In genomic region chr3:81820304-81820703, GRCm38 (mm10) we compare ENCODE assay signal across 31 mouse cellular contexts.
"Had no signal": no experiment of that assay in that cellular context is flagged by ENCODE, and none has a peak within 500 bp of the region (broad histone marks: within the 10 kb centered on the region; RNA-seq: fewer than 3 reads in every experiment).

No protein-coding gene starts in this region.

- H3K27me3 ChIP-seq: limb, embryonic 12.5 days; limb, embryonic 13.5 days; limb, embryonic 15.5 days; liver, embryonic 12.5 days; liver, embryonic 13.5 days; liver, embryonic 15.5 days; lung, embryonic 15.5 days; megakaryocyte, embryonic 14.5 days; midbrain, embryonic 12.5 days; midbrain, embryonic 13.5 days; midbrain, embryonic 15.5 days had no signal

- H3K4me2 ChIP-seq: limb, embryonic 12.5 days; limb, embryonic 13.5 days; limb, embryonic 15.5 days; liver, embryonic 11.5 days; liver, embryonic 12.5 days; liver, embryonic 13.5 days; liver, embryonic 15.5 days; lung, embryonic 14.5 days; lung, embryonic 15.5 days; midbrain, embryonic 11.5 days; midbrain, embryonic 12.5 days; midbrain, embryonic 13.5 days; midbrain, embryonic 15.5 days had no signal

- H3K36me3 ChIP-seq: limb, embryonic 10.5 days; limb, embryonic 12.5 days; limb, embryonic 13.5 days; limb, embryonic 15.5 days; liver, embryonic 12.5 days; liver, embryonic 13.5 days; liver, embryonic 15.5 days; lung, embryonic 15.5 days; midbrain, embryonic 10.5 days; midbrain, embryonic 12.5 days; midbrain, embryonic 13.5 days; midbrain, embryonic 15.5 days had no signal

- H3K4me3 ChIP-seq: left cerebral cortex, adult 2 months; limb, embryonic 10.5 days; limb, embryonic 12.5 days; limb, embryonic 13.5 days; limb, embryonic 15.5 days; liver, embryonic 12.5 days; liver, embryonic 13.5 days; liver, embryonic 15.5 days; lung, embryonic 15.5 days; megakaryocyte, embryonic 14.5 days; midbrain, embryonic 10.5 days; midbrain, embryonic 12.5 days; midbrain, embryonic 13.5 days; midbrain, embryonic 15.5 days had no signal

- H3K9me3 ChIP-seq: limb, embryonic 10.5 days; limb, embryonic 12.5 days; limb, embryonic 13.5 days; limb, embryonic 15.5 days; liver, embryonic 12.5 days; liver, embryonic 13.5 days; liver, embryonic 15.5 days; lung, embryonic 15.5 days; megakaryocyte, embryonic 14.5 days; midbrain, embryonic 10.5 days; midbrain, embryonic 12.5 days; midbrain, embryonic 13.5 days; midbrain, embryonic 15.5 days had no signal

- H3K9ac ChIP-seq: limb, embryonic 12.5 days; limb, embryonic 13.5 days; limb, embryonic 15.5 days; liver, embryonic 12.5 days; liver, embryonic 13.5 days; liver, embryonic 14.5 days; liver, embryonic 15.5 days; liver, postnatal 0 days; lung, embryonic 14.5 days; lung, embryonic 15.5 days; midbrain, embryonic 12.5 days; midbrain, embryonic 13.5 days; midbrain, embryonic 15.5 days had no signal

- DNase-seq: left cerebral cortex, postnatal 4 days; liver; liver, embryonic 13.5 days; liver, postnatal 0 days; lung, adult 18-20 months; lung, adult 2 months; lung, embryonic 14.5 days; lung, postnatal 10 days; lung, postnatal 14 days; lung, postnatal 36 days; lung, postnatal 4 days; midbrain, embryonic 14.5 days had no signal

- H3K27ac ChIP-seq: left cerebral cortex, adult 2 months; limb, embryonic 10.5 days; limb, embryonic 12.5 days; limb, embryonic 13.5 days; limb, embryonic 15.5 days; liver, embryonic 12.5 days; liver, embryonic 13.5 days; liver, embryonic 14.5 days; liver, embryonic 15.5 days; lung, embryonic 15.5 days; macrophage; midbrain, embryonic 10.5 days; midbrain, embryonic 12.5 days; midbrain, embryonic 13.5 days; midbrain, embryonic 15.5 days had no signal

- H3K4me1 ChIP-seq: limb, embryonic 10.5 days; limb, embryonic 12.5 days; limb, embryonic 13.5 days; limb, embryonic 15.5 days; liver, embryonic 12.5 days; liver, embryonic 13.5 days; liver, embryonic 15.5 days; lung, embryonic 15.5 days; megakaryocyte, embryonic 14.5 days; midbrain, embryonic 10.5 days; midbrain, embryonic 12.5 days; midbrain, embryonic 13.5 days; midbrain, embryonic 15.5 days had no signal

- ATAC-seq: liver, embryonic 12.5 days; liver, postnatal 0 days; lung, postnatal 0 days; midbrain, embryonic 13.5 days; midbrain, embryonic 15.5 days; midbrain, embryonic 16.5 days had no signal
